Mouse (Mus musculus) gastrocnemius, adult 18-20 months (tissue): ENCODE results near the gene Phf20. TPM values are rescaled to one million over a fixed set of nuclear protein-coding genes. Genes with fewer than 3 reads are reported as not detected.

Source experiments
- DNase-seq: peaks from one replicate; pipeline ENCODE4 v3.0.0; 2021; ENCODE audit warnings: low spot score
- total RNA-seq, 2 experiments: library from RNA; stranded (reverse); gene quantifications; 2 replicates each; pipeline ENCODE4 v1.2.3; 2021

The Phf20 gene
- total RNA-seq, 2 experiments from 2014 or later: 30.0 to 32.8 TPM

- DNase-seq: no peak
Observed at GRCm38 (mm10) chr2:156263204-156263893, 67.1 kb downstream of the Phf20 start.

DNA sequence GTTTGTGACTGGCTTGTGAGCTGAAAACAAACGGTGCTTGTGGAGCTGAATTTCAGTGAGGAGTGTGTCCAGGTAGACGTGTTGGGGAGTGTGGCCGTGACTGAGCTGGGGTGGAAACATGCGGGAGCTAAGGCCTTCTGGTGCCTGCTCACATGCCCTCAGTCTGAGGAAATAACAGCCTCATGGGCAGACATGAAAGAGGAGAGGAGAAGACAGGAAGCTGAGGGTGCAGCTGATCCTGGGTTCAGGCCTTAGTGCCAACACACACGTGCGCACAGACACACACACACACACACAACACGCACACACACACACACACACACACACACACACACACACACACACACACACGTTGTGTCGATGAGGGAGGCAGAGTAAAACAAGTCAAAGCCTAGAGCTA, 71.4 kb downstream of the Phf20 start:
- no peak for DNase-seq

GRCm38 (mm10) chr2:156272553-156272952, 76.3 kb downstream of the Phf20 start:
- no peak for DNase-seq

- DNase-seq: peak; percentile 91
Observed at GRCm38 (mm10) chr2:156278226-156279017, 82.2 kb downstream of the Phf20 start.

- DNase-seq: no peak
Observed at GRCm38 (mm10) chr2:156281227-156281626, 85.0 kb downstream of the Phf20 start.

- DNase-seq: no peak
Observed at GRCm38 (mm10) chr2:156285161-156285560, 88.9 kb downstream of the Phf20 start.

- DNase-seq: no peak
Observed at GRCm38 (mm10) chr2:156286733-156287132, 90.5 kb downstream of the Phf20 start.

GRCm38 (mm10) chr2:156288222-156288621, 92.0 kb downstream of the Phf20 start:
- DNase-seq: no peak

- no peak for DNase-seq
Observed at GRCm38 (mm10) chr2:156289552-156290160, 93.4 kb downstream of the Phf20 start.

- DNase-seq: no peak
Observed at GRCm38 (mm10) chr2:156291998-156292397, 95.7 kb downstream of the Phf20 start.

GRCm38 (mm10) chr2:156295601-156296063, 99.4 kb downstream of the Phf20 start:
- DNase-seq: no peak

- no peak for DNase-seq
Observed at GRCm38 (mm10) chr2:156296190-156296589, 99.9 kb downstream of the Phf20 start.

DNA sequence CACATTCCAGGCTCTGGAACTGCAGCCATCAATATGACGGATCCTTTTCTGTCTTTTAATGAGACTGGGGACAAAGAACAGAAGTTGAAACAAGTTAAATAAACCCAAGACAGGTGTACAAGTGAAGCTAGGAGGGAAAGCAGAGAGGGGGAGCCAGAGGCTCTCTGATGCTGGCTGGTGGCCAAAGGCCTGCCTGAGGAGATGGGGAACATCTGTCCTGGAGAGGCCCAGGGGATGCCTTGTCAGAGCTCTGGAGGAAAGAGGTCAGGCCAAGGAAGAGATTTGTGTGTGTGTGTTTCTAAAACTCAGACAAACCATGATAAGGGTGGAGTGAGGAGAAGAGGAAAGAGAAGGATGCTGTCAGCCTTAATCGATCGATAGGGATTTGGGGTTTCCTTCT, 101.4 kb downstream of the Phf20 start:
- no peak for DNase-seq

DNA sequence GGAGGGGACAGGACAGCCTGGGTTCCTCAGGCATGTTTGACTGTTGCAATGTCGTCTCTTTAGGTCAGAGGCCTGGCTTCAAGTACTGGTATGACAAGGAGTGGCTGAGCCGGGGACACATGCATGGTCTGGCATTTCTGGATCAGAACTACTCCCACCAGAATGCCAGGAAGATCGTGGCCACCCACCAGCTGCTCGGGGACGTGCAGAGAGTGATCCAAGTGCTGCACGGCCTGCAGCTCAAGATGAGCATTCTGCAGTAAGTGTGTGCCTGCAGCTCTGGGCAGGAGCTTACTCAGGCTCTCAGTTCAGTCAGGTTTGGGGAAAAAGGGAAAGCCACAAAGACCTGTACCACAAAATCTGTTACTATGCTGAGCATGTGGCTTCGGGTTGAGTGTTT, 102.2 kb downstream of the Phf20 start:
- DNase-seq: no peak

GRCm38 (mm10) chr2:156302063-156302462, 105.8 kb downstream of the Phf20 start:
- DNase-seq: no peak

DNA sequence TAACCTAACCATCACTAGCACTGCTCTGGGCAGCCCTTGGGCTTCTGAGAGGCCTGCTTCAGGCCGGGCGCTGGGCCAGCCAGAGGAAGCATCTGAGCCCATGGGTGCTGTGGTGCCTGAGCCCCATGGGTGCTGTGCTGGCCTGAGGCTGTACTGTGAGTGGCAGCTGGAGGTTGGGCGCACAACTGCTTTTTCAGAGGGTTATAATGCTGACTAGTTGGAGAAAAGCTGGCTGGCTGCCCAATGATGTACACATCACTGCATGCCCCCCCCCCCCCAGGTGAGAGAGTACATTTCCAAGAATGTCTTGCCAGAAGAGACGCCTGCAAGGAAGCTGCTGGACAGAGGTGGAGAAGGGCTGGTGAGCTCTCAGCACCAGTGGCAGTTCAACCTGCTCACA, 108.1 kb downstream of the Phf20 start:
- DNase-seq: no peak

- no peak for DNase-seq
Observed at GRCm38 (mm10) chr2:156305818-156306217, 109.6 kb downstream of the Phf20 start.

DNA sequence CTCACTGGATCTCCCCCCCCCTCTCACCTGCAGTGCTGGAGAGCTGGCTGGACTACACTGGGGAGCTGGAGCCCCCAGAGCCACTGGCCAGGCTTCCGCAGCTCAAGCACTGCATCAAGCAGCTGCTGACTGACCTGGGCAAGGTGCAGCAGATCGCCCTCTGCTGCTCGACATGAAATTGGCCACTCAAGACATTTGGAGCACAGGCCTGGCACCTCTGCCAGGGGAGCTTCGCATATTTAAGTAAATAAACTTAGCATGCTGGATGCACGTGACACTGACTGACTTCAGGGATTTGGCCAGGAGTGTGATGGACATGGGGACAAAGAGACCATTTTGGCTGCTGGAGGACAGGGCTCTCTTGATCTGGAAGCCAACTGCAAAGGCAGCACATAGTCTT, 111.0 kb downstream of the Phf20 start:
- no peak for DNase-seq

GRCm38 (mm10) chr2:156309948-156310347, 113.7 kb downstream of the Phf20 start:
- no peak for DNase-seq

GRCm38 (mm10) chr2:156310455-156310854, 114.2 kb downstream of the Phf20 start:
- no peak for DNase-seq

GRCm38 (mm10) chr2:156310945-156311344, 114.7 kb downstream of the Phf20 start:
- DNase-seq: no peak

- DNase-seq: no peak
Observed at GRCm38 (mm10) chr2:156311441-156311840, 115.2 kb downstream of the Phf20 start.
